Mouse (Mus musculus): ENCODE results near the gene Snapc3.
"Not testable (repeated sequence)": the region's sequence is repeated elsewhere in the genome, so short reads cannot be mapped to it uniquely, and the experiment has no call there.

Snapc3 gene

GRCm38 (mm10) chr4:83500154-83501036, 82.9 kb downstream of the Snapc3 start:
- DNase-seq (ENCODE audit: low read depth): no peak

GRCm38 (mm10) chr4:83501037-83501430, 83.5 kb downstream of the Snapc3 start:
- no peak for DNase-seq (ENCODE audit: low read depth)

GRCm38 (mm10) chr4:83509600-83509999, 92.1 kb downstream of the Snapc3 start:
- no peak for DNase-seq (ENCODE audit: low read depth)

- DNase-seq (ENCODE audit: low read depth): no peak
Observed at GRCm38 (mm10) chr4:83511083-83511482, 93.6 kb downstream of the Snapc3 start.

GRCm38 (mm10) chr4:83512217-83512616, 94.7 kb downstream of the Snapc3 start:
- DNase-seq (ENCODE audit: low read depth): no peak

GRCm38 (mm10) chr4:83512644-83513043, 95.1 kb downstream of the Snapc3 start:
- no peak for DNase-seq (ENCODE audit: low read depth)

GRCm38 (mm10) chr4:83514183-83514582, 96.7 kb downstream of the Snapc3 start:
- no peak for DNase-seq (ENCODE audit: low read depth)

- no peak for DNase-seq (ENCODE audit: low read depth)
Observed at GRCm38 (mm10) chr4:83514976-83515669, 97.6 kb downstream of the Snapc3 start.

- DNase-seq (ENCODE audit: low read depth): not testable (repeated sequence)
Observed at GRCm38 (mm10) chr4:83516144-83516543, 98.6 kb downstream of the Snapc3 start.

All from c-Kit-positive CD71-positive TER-119-negative erythroid progenitor cells, embryonic 14.5 days (primary cell).